Mouse (Mus musculus) forebrain, postnatal 0 days (tissue): Measurements from ENCODE around the gene Anapc15. TPM values are rescaled to one million over a fixed set of nuclear protein-coding genes. Genes with fewer than 3 reads are reported as not detected.

Experiments
- microRNA-seq, 2 experiments: library from miRNA; unstranded; fragments of <30 nt; microRNA quantifications; one replicate each; pipeline ENCODE4; 2016
- polyA plus RNA-seq: library from polyadenylated mRNA; unstranded; fragments of >200 nt; fragmentation: Nextera tagmentation; extraction: Ambion mirVana; gene quantifications from 2 replicates; pipeline ENCODE4 v1.2.1, GENCODE M21; 2015
- total RNA-seq: library from RNA; depleted of rRNA; stranded (reverse); fragments of >200 nt; gene quantifications from 2 replicates; pipeline ENCODE4 v1.2.3, GENCODE M21; 2014; rRNA removed

Anapc15 gene
- total and polyA plus RNA-seq, 2 experiments from 2014 or later = 64.2 to 73.3 TPM

Small RNA genes within 50 kb of the gene (microRNA-seq; reads per million reads assigned to microRNA genes)
- gene Gm22655 = 0 reads per million in 2 experiments

Other genes with a start within 250 kb of the Anapc15 start
- 40.6 and 45.9 TPM in 2 replicates for gene Clpb, start 200.1 kb upstream of the Anapc15 start, total RNA-seq
- 34.6 and 38.3 TPM in 2 replicates for gene Clpb, start 200.1 kb upstream of the Anapc15 start, polyA plus RNA-seq
- not detected in 2 replicates for gene Phox2a, start 45.4 kb upstream of the Anapc15 start, total RNA-seq
- not detected in 2 replicates for gene Phox2a, start 45.4 kb upstream of the Anapc15 start, polyA plus RNA-seq
- gene Inppl1, start 25.5 kb upstream of the Anapc15 start, total RNA-seq = 14.7 and 15.4 TPM in 2 replicates
- gene Inppl1, start 25.5 kb upstream of the Anapc15 start, polyA plus RNA-seq = 6.6 and 9.6 TPM in 2 replicates
- 3.4 and 3.8 TPM in 2 replicates for gene Folr2, start 6.5 kb upstream of the Anapc15 start, total RNA-seq
- 2.5 and 3.0 TPM in 2 replicates for gene Folr2, start 6.5 kb upstream of the Anapc15 start, polyA plus RNA-seq
- 7.0 and 10.5 TPM in 2 replicates for gene Folr1, start 7.1 kb downstream of the Anapc15 start, total RNA-seq
- 38.5 and 49.6 TPM in 2 replicates for gene Folr1, start 7.1 kb downstream of the Anapc15 start, polyA plus RNA-seq
- gene Lamtor1, start 42.2 kb downstream of the Anapc15 start, total RNA-seq = 96.3 and 105 TPM in 2 replicates
- gene Lamtor1, start 42.2 kb downstream of the Anapc15 start, polyA plus RNA-seq = 176 and 205 TPM in 2 replicates
- not detected in 2 replicates for gene Tomt, start 42.6 kb downstream of the Anapc15 start, total RNA-seq
- gene Tomt, start 42.6 kb downstream of the Anapc15 start, polyA plus RNA-seq = 0.27 and 0.34 TPM in 2 replicates
- gene Lrrc51, start 70.2 kb downstream of the Anapc15 start, total RNA-seq = 4.8 and 5.4 TPM in 2 replicates
- 9.1 and 10.6 TPM in 2 replicates for gene Lrrc51, start 70.2 kb downstream of the Anapc15 start, polyA plus RNA-seq
- 58.3 and 74.2 TPM in 2 replicates for gene Numa1, start 70.4 kb downstream of the Anapc15 start, total RNA-seq
- 18.1 and 24.3 TPM in 2 replicates for gene Numa1, start 70.4 kb downstream of the Anapc15 start, polyA plus RNA-seq
- 9.5 and 11.2 TPM in 2 replicates for gene Il18bp, start 155.0 kb downstream of the Anapc15 start, total RNA-seq
- gene Il18bp, start 155.0 kb downstream of the Anapc15 start, polyA plus RNA-seq = 1.7 and 2.8 TPM in 2 replicates
- 28.8 and 34.2 TPM in 2 replicates for gene Rnf121, start 201.8 kb downstream of the Anapc15 start, total RNA-seq
- 19.9 and 23.4 TPM in 2 replicates for gene Rnf121, start 201.8 kb downstream of the Anapc15 start, polyA plus RNA-seq
- gene Xndc1, start 201.8 kb downstream of the Anapc15 start, total RNA-seq = 23.4 and 32.7 TPM in 2 replicates
- 11.9 and 14.6 TPM in 2 replicates for gene Xndc1, start 201.8 kb downstream of the Anapc15 start, polyA plus RNA-seq
- gene Xntrpc, start 202.0 kb downstream of the Anapc15 start, total RNA-seq = 1.3 and 2.5 TPM in 2 replicates
- gene Xntrpc, start 202.0 kb downstream of the Anapc15 start, polyA plus RNA-seq = 0.42 and 0.58 TPM in 2 replicates
- 0.23 and 1.1 TPM in 2 replicates for gene Trpc2, start 219.4 kb downstream of the Anapc15 start, total RNA-seq
- not detected in 2 replicates for gene Trpc2, start 219.4 kb downstream of the Anapc15 start, polyA plus RNA-seq
- gene Art1, start 238.0 kb downstream of the Anapc15 start, total RNA-seq = 0.15 TPM in 1 of 2 replicates, not detected in the other
- gene Art1, start 238.0 kb downstream of the Anapc15 start, polyA plus RNA-seq = 0.15 and 0.39 TPM in 2 replicates
- gene Art5, start 245.8 kb downstream of the Anapc15 start, total RNA-seq = 0.23 and 0.29 TPM in 2 replicates
- gene Art5, start 245.8 kb downstream of the Anapc15 start, polyA plus RNA-seq = 0.22 and 0.50 TPM in 2 replicates